Mouse (Mus musculus) granulocyte monocyte progenitor cell, adult 5-6 weeks (primary cell): ENCODE data around the gene Fam214a. TPM values are rescaled to one million over a fixed set of nuclear protein-coding genes. Genes with fewer than 3 reads are reported as not detected.

Experiments
- ATAC-seq: replicated peaks from 2 replicates; pipeline ENCODE4 v1.8.0; 2016; ENCODE audit warnings: mild to moderate bottlenecking, moderate TSS enrichment, inconsistent platforms; ENCODE audit not compliant: poor library complexity, severe bottlenecking
- total RNA-seq, 2 experiments: library from RNA; stranded (forward) in 1 of 2; stranded (reverse) in 1 of 2; fragments of 200-712, 200-1000 nt in 1 of 2; fragments of >200 nt in 1 of 2; fragmentation: Nextera tagmentation in 1 of 2; gene quantifications; 2 replicates each; pipeline ENCODE4 v1.2.3; 2014 to 2017

Fam214a gene
- total RNA-seq, 2 experiments from 2014 or later = 8.8 to 13.5 TPM

GRCm38 (mm10) chr9:75022546-75022945, 69.9 kb downstream of the Fam214a start:
- ATAC-seq = no peak

GRCm38 (mm10) chr9:75023150-75023894, 70.6 kb downstream of the Fam214a start:
- ATAC-seq = no peak

GRCm38 (mm10) chr9:75024089-75024488, 71.4 kb downstream of the Fam214a start:
- ATAC-seq = no peak

GRCm38 (mm10) chr9:75025689-75026088, 73.0 kb downstream of the Fam214a start:
- peak; percentile 69 for ATAC-seq

- ATAC-seq = no peak
Measured at GRCm38 (mm10) chr9:75032408-75032807, 79.7 kb downstream of the Fam214a start.

GRCm38 (mm10) chr9:75033141-75033540, 80.5 kb downstream of the Fam214a start:
- no peak; the same call in 1 of the 2 replicates for ATAC-seq

- ATAC-seq = no peak
Measured at GRCm38 (mm10) chr9:75034691-75035090, 82.0 kb downstream of the Fam214a start.

- no peak for ATAC-seq
Measured at GRCm38 (mm10) chr9:75035944-75036343, 83.3 kb downstream of the Fam214a start.

- ATAC-seq = peak; percentile 98
Measured at GRCm38 (mm10) chr9:75037451-75038356, 85.0 kb downstream of the Fam214a start, which contains the start of gene Arpp19. Gene Arpp19, plus strand, starts transcription at chr9:75037614.

GRCm38 (mm10) chr9:75038357-75038688, 85.6 kb downstream of the Fam214a start:
- ATAC-seq = no peak

GRCm38 (mm10) chr9:75040566-75040965, 87.9 kb downstream of the Fam214a start:
- ATAC-seq = no peak

GRCm38 (mm10) chr9:75041840-75042525, 89.3 kb downstream of the Fam214a start:
- ATAC-seq = no peak

- no peak for ATAC-seq
Measured at GRCm38 (mm10) chr9:75043191-75043590, 90.5 kb downstream of the Fam214a start.

- no peak for ATAC-seq
Measured at GRCm38 (mm10) chr9:75047079-75047478, 94.4 kb downstream of the Fam214a start.

GRCm38 (mm10) chr9:75049100-75049499, 96.4 kb downstream of the Fam214a start:
- peak; percentile 82 for ATAC-seq

- ATAC-seq = peak; percentile 77
Measured at GRCm38 (mm10) chr9:75050003-75050402, 97.3 kb downstream of the Fam214a start.

- ATAC-seq = no peak
Measured at GRCm38 (mm10) chr9:75051841-75052240, 99.2 kb downstream of the Fam214a start.

GRCm38 (mm10) chr9:75055046-75055445, 102.4 kb downstream of the Fam214a start:
- no peak for ATAC-seq

- peak; percentile 80 for ATAC-seq
Measured at GRCm38 (mm10) chr9:75064678-75065331, 112.1 kb downstream of the Fam214a start.

- ATAC-seq = no peak
Measured at GRCm38 (mm10) chr9:75070457-75071028, 117.9 kb downstream of the Fam214a start, which contains the start of gene Myo5a. Gene Myo5a, plus strand, starts transcription at chr9:75071015.
